Mouse (Mus musculus): ENCODE measurements around the gene Rassf4. TPM values are rescaled to one million over a fixed set of nuclear protein-coding genes. Genes with fewer than 3 reads are reported as not detected.
"Not testable (repeated sequence)": the region's sequence is repeated elsewhere in the genome, so short reads cannot be mapped to it uniquely, and the experiment has no call there.

Rassf4 gene
- polyA plus RNA-seq, 1 experiment from 2014 or later, result 30.8 TPM

GRCm38 (mm10) chr6:116635251-116636180 lies 38.2 kb downstream of the Rassf4 start:
- no peaks in the 10 kb centered on the region for H3K27me3 ChIP-seq (replicated peaks; ENCODE audit: control insufficient read depth, insufficient read depth, low read length)
- ATAC-seq, result peak; percentile 37; the same call in 1 of the 2 replicates
- H3K9me3 ChIP-seq (ENCODE audit: control insufficient read depth, low read length), result no peaks in the 10 kb centered on the region
- H3K9ac ChIP-seq (ENCODE audit: low read depth, low read length), result no peak overlapping the region
- H3K36me3 ChIP-seq (ENCODE audit: control insufficient read depth, insufficient read depth, low read length), result no peaks in the 10 kb centered on the region
- 76% methylated on average over 10 of the region's 10 CpGs for WGBS
- H3K4me1 ChIP-seq (ENCODE audit: control insufficient read depth, insufficient read depth, low read depth, low read length), result no peaks in the 10 kb centered on the region
- no peak overlapping the region for H3K27ac ChIP-seq (ENCODE audit: low read depth, low read length)
- H3K4me3 ChIP-seq (ENCODE audit: low read length), result no peak overlapping the region
- H3K4me2 ChIP-seq (ENCODE audit: low read length), result no peak overlapping the region

DNA sequence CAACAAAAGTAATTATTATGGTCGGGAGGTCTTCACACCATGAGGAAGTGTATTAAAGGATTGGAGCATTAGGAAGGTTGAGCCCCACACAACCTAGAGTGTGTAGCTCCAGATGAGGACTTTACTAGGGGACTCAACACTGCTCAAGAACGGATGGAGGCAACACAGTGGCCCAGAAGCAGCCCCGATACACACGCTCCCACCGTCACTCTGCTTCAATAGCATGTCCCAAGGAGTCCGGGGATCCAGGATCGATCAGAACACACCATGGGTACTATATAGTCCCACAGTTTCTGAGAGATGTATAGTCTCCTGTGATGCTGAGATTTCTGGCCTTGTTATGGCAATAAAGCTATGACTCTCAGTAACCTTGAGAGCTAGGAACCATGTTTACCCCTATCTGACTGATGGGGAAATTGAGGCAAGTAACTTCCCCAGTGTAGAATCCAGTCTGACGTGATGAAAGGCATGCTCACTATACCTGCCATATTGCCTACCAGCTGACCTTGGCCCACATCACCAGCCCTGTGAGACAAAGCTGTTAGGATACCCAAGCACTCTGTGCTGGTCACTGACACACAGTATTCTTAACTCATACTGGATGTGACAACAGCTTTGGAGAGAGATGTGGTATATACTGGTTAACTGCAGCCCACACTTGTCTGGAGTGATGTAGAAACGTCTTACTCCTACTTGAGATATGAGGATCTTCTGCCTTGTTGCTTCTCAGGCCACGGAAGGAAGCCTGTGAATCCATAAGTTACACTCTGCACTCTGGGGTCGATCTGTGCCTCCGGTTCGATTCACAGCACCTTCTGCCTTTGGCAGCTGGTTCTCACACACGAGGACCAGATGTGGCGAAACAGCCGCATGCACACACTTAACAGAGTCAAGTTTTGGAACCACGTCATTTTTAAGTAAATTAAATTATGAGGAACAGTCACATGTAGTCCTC lies 39.7 kb downstream of the Rassf4 start:
- Histone ChIP-seq H3K9me3 (ENCODE audit: control insufficient read depth, low read length) (no peaks in the 10 kb centered on the region), H3K4me2 (ENCODE audit: low read length) (no peak overlapping the region), H3K4me1 (ENCODE audit: control insufficient read depth, insufficient read depth, low read depth, low read length) (peaks cover 2% of the 10 kb centered on the region; the same call in 1 of the 2 replicates), H3K27me3 (replicated peaks; ENCODE audit: control insufficient read depth, insufficient read depth, low read length) (no peaks in the 10 kb centered on the region), H3K9ac (ENCODE audit: low read depth, low read length) (no peak overlapping the region), H3K36me3 (ENCODE audit: control insufficient read depth, insufficient read depth, low read length) (no peaks in the 10 kb centered on the region), H3K4me3 (ENCODE audit: low read length) (no peak overlapping the region), H3K27ac (ENCODE audit: low read depth, low read length) (no peak overlapping the region)
- WGBS, result 92% methylated on average over 17 of the region's 17 CpGs
- no peak for ATAC-seq

DNA sequence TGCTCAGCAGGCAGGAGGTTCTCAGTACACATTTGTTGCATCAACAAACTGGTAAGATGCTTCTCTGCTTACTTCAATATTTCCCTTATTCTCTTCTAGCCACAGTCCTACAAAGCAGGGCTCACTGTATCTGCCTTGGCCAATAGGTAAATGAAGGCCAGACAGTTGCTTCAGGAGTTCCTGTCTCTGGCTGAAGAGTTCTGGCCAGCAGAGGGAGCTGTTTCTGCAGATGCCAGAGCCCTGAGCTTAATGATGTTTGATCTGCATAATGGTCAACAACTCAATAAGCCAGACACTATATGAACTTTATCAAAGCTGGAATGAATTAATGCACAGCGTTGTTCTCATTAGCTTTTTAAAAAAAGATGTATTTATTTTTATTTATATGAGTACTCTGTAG lies 41.6 kb downstream of the Rassf4 start:
- Histone ChIP-seq H3K27ac (ENCODE audit: low read depth, low read length) (no peak overlapping the region), H3K4me3 (ENCODE audit: low read length) (no peak overlapping the region), H3K4me1 (ENCODE audit: control insufficient read depth, insufficient read depth, low read depth, low read length) (peaks cover 8% of the 10 kb centered on the region), H3K27me3 (replicated peaks; ENCODE audit: control insufficient read depth, insufficient read depth, low read length) (no peaks in the 10 kb centered on the region), H3K4me2 (ENCODE audit: low read length) (no peak overlapping the region), H3K9me3 (ENCODE audit: control insufficient read depth, low read length) (no peaks in the 10 kb centered on the region), H3K9ac (ENCODE audit: low read depth, low read length) (no peak overlapping the region), H3K36me3 (ENCODE audit: control insufficient read depth, insufficient read depth, low read length) (no peaks in the 10 kb centered on the region)
- no peak for ATAC-seq
- 57% methylated on average over 1 of the region's 1 CpGs for WGBS

GRCm38 (mm10) chr6:116629766-116630165 lies 44.0 kb downstream of the Rassf4 start:
- Histone ChIP-seq H3K9me3 (ENCODE audit: control insufficient read depth, low read length) (no peaks in the 10 kb centered on the region), H3K36me3 (ENCODE audit: control insufficient read depth, insufficient read depth, low read length) (0 out of 2 replicates have a peak, but pooled peaks cover 3% of the 10 kb centered on the region), H3K4me3 (ENCODE audit: low read length) (no peak overlapping the region), H3K27me3 (replicated peaks; ENCODE audit: control insufficient read depth, insufficient read depth, low read length) (no peaks in the 10 kb centered on the region), H3K9ac (ENCODE audit: low read depth, low read length) (no peak overlapping the region), H3K27ac (ENCODE audit: low read depth, low read length) (no peak overlapping the region), H3K4me1 (ENCODE audit: control insufficient read depth, insufficient read depth, low read depth, low read length) (peaks cover 9% of the 10 kb centered on the region), H3K4me2 (ENCODE audit: low read length) (no peak overlapping the region)
- no peak for ATAC-seq
- WGBS, result 76% methylated on average over 10 of the region's 10 CpGs

GRCm38 (mm10) chr6:116628539-116629171 lies 45.1 kb downstream of the Rassf4 start, which contains the start of gene Zfp422:
Zfp422 (minus strand) TSS chr6:116628999.
- peak within 1 kb of the TSS; percentile 99 for H3K9ac ChIP-seq (ENCODE audit: low read depth, low read length)
- H3K27ac ChIP-seq (ENCODE audit: low read depth, low read length), result peak within 1 kb of the TSS; percentile 96
- no peaks in the 10 kb centered on the region for H3K27me3 ChIP-seq (replicated peaks; ENCODE audit: control insufficient read depth, insufficient read depth, low read length)
- under 1% methylated on average over 41 of the region's 56 CpGs for WGBS
- ATAC-seq, result peak; percentile 97
- H3K36me3 ChIP-seq (ENCODE audit: control insufficient read depth, insufficient read depth, low read length), result 0 out of 2 replicates have a peak, but pooled peaks cover 3% of the 10 kb centered on the region
- peaks cover 9% of the 10 kb centered on the region for H3K4me1 ChIP-seq (ENCODE audit: control insufficient read depth, insufficient read depth, low read depth, low read length)
- H3K4me2 ChIP-seq (ENCODE audit: low read length), result peak within 1 kb of the TSS; percentile 64
- no peaks in the 10 kb centered on the region for H3K9me3 ChIP-seq (ENCODE audit: control insufficient read depth, low read length)
- peak within 1 kb of the TSS; percentile 85 for H3K4me3 ChIP-seq (ENCODE audit: low read length)

GRCm38 (mm10) chr6:116628095-116628494 lies 45.7 kb downstream of the Rassf4 start:
- H3K36me3 ChIP-seq (ENCODE audit: control insufficient read depth, insufficient read depth, low read length), result 0 out of 2 replicates have a peak, but pooled peaks cover 3% of the 10 kb centered on the region
- H3K9me3 ChIP-seq (ENCODE audit: control insufficient read depth, low read length), result no peaks in the 10 kb centered on the region
- peak overlapping the region; percentile 64 for H3K4me2 ChIP-seq (ENCODE audit: low read length)
- H3K27me3 ChIP-seq (replicated peaks; ENCODE audit: control insufficient read depth, insufficient read depth, low read length), result no peaks in the 10 kb centered on the region
- no peak for ATAC-seq
- peak overlapping the region; percentile 85 for H3K4me3 ChIP-seq (ENCODE audit: low read length)
- H3K4me1 ChIP-seq (ENCODE audit: control insufficient read depth, insufficient read depth, low read depth, low read length), result peaks cover 9% of the 10 kb centered on the region
- 11% methylated on average over 9 of the region's 9 CpGs for WGBS
- H3K9ac ChIP-seq (ENCODE audit: low read depth, low read length), result peak overlapping the region; percentile 99
- H3K27ac ChIP-seq (ENCODE audit: low read depth, low read length), result peak overlapping the region; percentile 96

DNA sequence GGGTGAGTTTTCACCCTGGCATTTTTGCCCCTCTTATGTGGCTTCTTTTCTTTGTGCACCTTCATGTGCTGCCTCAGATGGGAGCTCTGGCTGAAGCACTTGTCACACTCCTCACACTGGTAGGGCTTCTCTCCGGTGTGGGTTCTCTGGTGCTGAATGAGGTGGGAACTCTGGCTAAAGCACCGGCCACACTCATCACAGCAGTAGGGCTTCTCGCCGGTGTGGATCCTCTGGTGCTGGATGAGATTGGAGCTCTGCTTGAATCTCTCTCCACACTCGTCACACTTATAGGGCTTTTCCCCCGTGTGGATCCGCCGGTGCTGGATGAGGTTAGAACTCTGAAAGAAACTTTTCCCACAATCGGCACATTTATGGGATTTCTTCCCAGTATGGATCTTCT lies 47.3 kb downstream of the Rassf4 start:
- not testable (repeated sequence) for H3K27me3 ChIP-seq (replicated peaks; ENCODE audit: control insufficient read depth, insufficient read depth, low read length); H3K4me3 ChIP-seq (ENCODE audit: low read length); H3K4me1 ChIP-seq (ENCODE audit: control insufficient read depth, insufficient read depth, low read depth, low read length); ATAC-seq; H3K36me3 ChIP-seq (ENCODE audit: control insufficient read depth, insufficient read depth, low read length); H3K4me2 ChIP-seq (ENCODE audit: low read length); H3K9me3 ChIP-seq (ENCODE audit: control insufficient read depth, low read length); H3K9ac ChIP-seq (ENCODE audit: low read depth, low read length); H3K27ac ChIP-seq (ENCODE audit: low read depth, low read length)
- WGBS, result 97% methylated on average over 9 of the region's 9 CpGs

GRCm38 (mm10) chr6:116621318-116622023 lies 52.3 kb downstream of the Rassf4 start:
- H3K27me3 ChIP-seq (replicated peaks; ENCODE audit: control insufficient read depth, insufficient read depth, low read length), result no peaks in the 10 kb centered on the region
- H3K9ac ChIP-seq (ENCODE audit: low read depth, low read length), result no peak overlapping the region
- H3K4me1 ChIP-seq (ENCODE audit: control insufficient read depth, insufficient read depth, low read depth, low read length), result no peaks in the 10 kb centered on the region
- no peak overlapping the region for H3K4me2 ChIP-seq (ENCODE audit: low read length)
- H3K9me3 ChIP-seq (ENCODE audit: control insufficient read depth, low read length), result no peaks in the 10 kb centered on the region
- no peak for ATAC-seq
- 67% methylated on average over 8 of the region's 8 CpGs for WGBS
- no peak overlapping the region for H3K27ac ChIP-seq (ENCODE audit: low read depth, low read length)
- no peak overlapping the region for H3K4me3 ChIP-seq (ENCODE audit: low read length)
- 0 out of 2 replicates have a peak, but pooled peaks cover 3% of the 10 kb centered on the region for H3K36me3 ChIP-seq (ENCODE audit: control insufficient read depth, insufficient read depth, low read length)
